Mouse (Mus musculus): Measurements from ENCODE around the gene Gm20831. TPM values are rescaled to one million over a fixed set of nuclear protein-coding genes. Genes with fewer than 3 reads are reported as not detected.
"Not testable (repeated sequence)": the region's sequence is repeated elsewhere in the genome, so short reads cannot be mapped to it uniquely, and the experiment has no call there.

Gene Gm20831
- polyA plus RNA-seq (2015; fragmentation: Nextera tagmentation; extraction: Ambion mirVana), result not detected in 2 replicates

GRCm38 (mm10) chrY:17874441-17874840 is at the start of gene Gm20831, which contains the start of gene Gm20772:
TSS of gene Gm20831 (plus strand) at chrY:17874741.
TSS of gene Gm20772 (plus strand) at chrY:17874741.
- H3K9me3 ChIP-seq; ATAC-seq (ENCODE audit: extremely low read depth, insufficient number of reproducible peaks, low FRiP score, low TSS enrichment); H3K4me2 ChIP-seq; H3K27me3 ChIP-seq (replicated peaks); H3K27ac ChIP-seq (replicated peaks); H3K4me3 ChIP-seq; H3K9ac ChIP-seq; H3K4me1 ChIP-seq; H3K36me3 ChIP-seq: not testable (repeated sequence)

- not testable (repeated sequence) for H3K27ac ChIP-seq (replicated peaks); H3K36me3 ChIP-seq; H3K4me2 ChIP-seq; H3K27me3 ChIP-seq (replicated peaks); H3K4me1 ChIP-seq; ATAC-seq (ENCODE audit: extremely low read depth, insufficient number of reproducible peaks, low FRiP score, low TSS enrichment); H3K4me3 ChIP-seq; H3K9ac ChIP-seq; H3K9me3 ChIP-seq
- no CpG with 5 or more reads among the region's 3 CpGs for WGBS
Measured at GRCm38 (mm10) chrY:17846166-17846565, 28.4 kb upstream of the Gm20831 start, which contains the start of gene Gm21904. TSS of gene Gm21904 (minus strand) at chrY:17846266.

GRCm38 (mm10) chrY:17937230-17937629 is 62.7 kb downstream of the Gm20831 start, which contains the start of gene Srsy:
TSS of gene Srsy (minus strand) at chrY:17937330.
- not testable (repeated sequence) for ATAC-seq (ENCODE audit: extremely low read depth, insufficient number of reproducible peaks, low FRiP score, low TSS enrichment); H3K4me3 ChIP-seq; H3K9me3 ChIP-seq; H3K4me1 ChIP-seq; H3K4me2 ChIP-seq; H3K27me3 ChIP-seq (replicated peaks); H3K9ac ChIP-seq; H3K27ac ChIP-seq (replicated peaks); H3K36me3 ChIP-seq
- no CpG with 5 or more reads among the region's 1 CpGs for WGBS

Other genes starting within 250 kb of the Gm20831 start
- not detected in 2 replicates for gene Gm21904, start 28.5 kb upstream of the Gm20831 start, polyA plus RNA-seq (2015; fragmentation: Nextera tagmentation; extraction: Ambion mirVana)
- not detected in 2 replicates for gene Gm20772, start within 50 bp of the Gm20831 start, polyA plus RNA-seq (2015; fragmentation: Nextera tagmentation; extraction: Ambion mirVana)
- gene Srsy, start 62.6 kb downstream of the Gm20831 start, polyA plus RNA-seq (2015; fragmentation: Nextera tagmentation; extraction: Ambion mirVana), result not detected in 2 replicates
- not detected in 2 replicates for gene Gm21764, start 187.1 kb downstream of the Gm20831 start, polyA plus RNA-seq (2015; fragmentation: Nextera tagmentation; extraction: Ambion mirVana)
- not detected in 2 replicates for gene Ssty1, start 214.4 kb downstream of the Gm20831 start, polyA plus RNA-seq (2015; fragmentation: Nextera tagmentation; extraction: Ambion mirVana)